Mouse (Mus musculus) liver, postnatal 0 days (tissue): ENCODE measurements at regions not wholly inside any gene's neighbourhood (a gene's known extent, or its start where the extent isn't known, plus 50 kb on each side); places are given as distances from the start of the nearest gene placed in this dataset.

Experiments used
- ATAC-seq: fragments of 200-750 bp; cut with Nextera tagmentation; 2 replicates; pipeline ENCODE4 v1.8.0; 2017; ENCODE audit warnings: mild to moderate bottlenecking, moderate library complexity
- DNase-seq: peaks from one replicate; pipeline ENCODE4 v3.0.0-alpha.2; 2016
- H3K27ac ChIP-seq: fragments of 300-500 bp; sonication (generic); 2 replicates; pipeline ENCODE4 v1.5.1; 2014; ENCODE audit warnings: antibody characterized with exemption, moderate library complexity, mild to moderate bottlenecking, low read depth
- H3K27me3 ChIP-seq: fragments of 300-500 bp; sonication (generic); 2 replicates; pipeline ENCODE4 v1.6.1; 2014; ENCODE audit warnings: low read length, control low read depth, mixed read lengths; ENCODE audit not compliant: insufficient read depth
- H3K36me3 ChIP-seq: fragments of 300-500 bp; sonication (generic); replicated peaks from 2 replicates; pipeline ENCODE4 v1.6.1; 2014; ENCODE audit warnings: mild to moderate bottlenecking, control low read depth, low read length, moderate library complexity, mixed read lengths; ENCODE audit not compliant: insufficient read depth
- H3K4me1 ChIP-seq: fragments of 300-500 bp; sonication (generic); 2 replicates; pipeline ENCODE4 v1.6.1; 2014; ENCODE audit warnings: antibody characterized with exemption, mild to moderate bottlenecking, control low read depth; ENCODE audit not compliant: insufficient read depth
- H3K4me2 ChIP-seq: fragments of 300-500 bp; sonication (generic); 2 replicates; pipeline ENCODE4 v1.6.1; 2014; ENCODE audit warnings: low read depth, mild to moderate bottlenecking, low read length, moderate library complexity, mixed read lengths
- H3K4me3 ChIP-seq: fragments of 300-500 bp; sonication (generic); 2 replicates; pipeline ENCODE4 v1.5.1; 2014; ENCODE audit warnings: low read depth, low read length
- H3K9ac ChIP-seq: fragments of 300-500 bp; sonication (generic); replicated peaks from 2 replicates; pipeline ENCODE4 v1.6.1; 2014; ENCODE audit warnings: mild to moderate bottlenecking, moderate library complexity
- H3K9me3 ChIP-seq: fragments of 300-500 bp; sonication (generic); 2 replicates; pipeline ENCODE4 v1.6.1; 2016; ENCODE audit warnings: mild to moderate bottlenecking, control low read depth, low read length, mixed read lengths
- CTCF ChIP-seq: sonication (generic); IDR thresholded peaks from 2 replicates; pipeline ENCODE4 v1.5.1; 2016; ENCODE audit warnings: antibody characterized with exemption, low read depth
- EP300 ChIP-seq: IDR thresholded peaks from 2 replicates; pipeline ENCODE4 v1.6.1; 2016; ENCODE audit warnings: antibody characterized with exemption, low read depth, mild to moderate bottlenecking
- WGBS: fragments of 180-500 bp; shearing (Covaris S2); extraction: QIAGEN DNeasy Blood & Tissue Kit; methylation state at CpG from one replicate; pipeline ENCODE4 v1.1.7; 2014; ENCODE audit not compliant: insufficient replicate concordance; 5-methylcytosine and 5-hydroxymethylcytosine counted together

DNA sequence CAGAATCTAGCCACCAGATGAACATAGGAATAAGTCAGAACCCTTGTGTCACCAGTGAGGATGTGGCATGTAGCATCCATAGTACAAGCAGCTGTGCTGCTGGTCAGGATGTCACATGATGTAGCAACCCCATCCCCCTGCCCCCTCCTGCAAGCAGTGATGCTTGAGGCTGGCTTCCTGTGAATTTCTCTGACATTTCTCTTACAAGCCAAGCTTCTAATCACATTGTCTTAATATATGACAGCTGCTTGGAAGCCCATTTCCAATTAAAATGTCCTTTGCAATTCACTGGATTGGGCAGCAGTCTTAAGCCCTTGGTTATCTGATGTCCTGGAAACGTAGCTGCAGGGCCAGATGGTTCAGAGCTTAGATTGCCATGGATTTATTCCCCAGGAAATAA lies 114.8 kb downstream of the Diras2 start:
- Histone ChIP-seq H3K27ac (no peak overlapping the region), H3K4me3 (no peak overlapping the region), H3K9me3 (no peaks in the 10 kb centered on the region), H3K36me3 (no peaks in the 10 kb centered on the region), H3K4me1 (no peaks in the 10 kb centered on the region), H3K4me2 (no peak overlapping the region), H3K27me3 (no peaks in the 10 kb centered on the region), H3K9ac (no peak overlapping the region)
- WGBS, result 46% methylated on average over 1 of the region's 1 CpGs
- TF ChIP-seq CTCF, result no peak
- no peak for TF ChIP-seq EP300
- DNase-seq (no peak), ATAC-seq (no peak)

DNA sequence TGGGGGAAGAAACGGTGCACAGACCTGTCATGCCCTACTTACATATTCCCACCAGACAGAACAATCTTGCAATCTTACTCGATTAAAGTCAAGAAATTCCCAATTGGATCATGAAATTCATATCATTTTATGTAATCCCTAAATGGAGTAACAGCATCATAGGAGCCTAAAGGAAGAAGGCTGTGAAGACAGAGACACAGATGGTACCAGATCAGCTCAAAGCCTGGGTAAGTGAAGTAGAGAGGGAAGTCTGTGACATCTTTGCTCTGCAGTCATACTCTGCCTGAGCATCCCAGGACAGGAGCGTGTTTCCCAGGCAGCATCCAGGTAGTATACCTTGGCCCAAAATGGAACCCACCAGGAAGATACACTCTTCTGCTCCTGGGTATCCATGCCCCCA lies 108.6 kb downstream of the Diras2 start:
- H3K27ac ChIP-seq, result no peak overlapping the region
- H3K4me1 ChIP-seq, result no peaks in the 10 kb centered on the region
- no peak overlapping the region for H3K4me2 ChIP-seq
- H3K4me3 ChIP-seq, result no peak overlapping the region
- no peak for DNase-seq
- no peaks in the 10 kb centered on the region for H3K9me3 ChIP-seq
- TF ChIP-seq EP300 (no peak), CTCF (no peak)
- ATAC-seq, result no peak
- H3K36me3 ChIP-seq, result no peaks in the 10 kb centered on the region
- WGBS, result 63% methylated on average over 3 of the region's 3 CpGs
- no peaks in the 10 kb centered on the region for H3K27me3 ChIP-seq
- no peak overlapping the region for H3K9ac ChIP-seq

DNA sequence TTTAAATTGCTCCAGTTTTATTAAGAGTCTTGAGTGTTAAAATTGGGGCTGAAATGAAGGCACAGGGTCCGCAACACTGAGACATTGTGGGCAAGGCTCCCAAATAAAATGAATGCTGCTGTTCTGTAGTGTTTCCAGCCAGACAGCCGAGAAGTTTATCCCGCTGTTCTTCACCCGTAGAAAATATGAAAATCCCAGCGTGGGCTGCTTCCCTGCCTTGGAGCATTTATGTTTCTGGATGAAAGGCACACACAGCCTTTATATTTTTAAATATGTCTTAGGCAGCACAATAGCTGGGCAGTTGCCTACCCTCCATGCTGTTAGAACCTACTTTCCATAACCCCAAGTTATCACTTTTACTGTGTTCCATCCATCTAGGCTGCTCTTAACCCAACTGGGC lies 102.6 kb downstream of the Diras2 start:
- H3K9me3 ChIP-seq, result no peaks in the 10 kb centered on the region
- no peak overlapping the region for H3K4me2 ChIP-seq
- no peak overlapping the region for H3K4me3 ChIP-seq
- no peak overlapping the region for H3K9ac ChIP-seq
- no peaks in the 10 kb centered on the region for H3K27me3 ChIP-seq
- H3K27ac ChIP-seq, result no peak overlapping the region
- no peak for ATAC-seq
- DNase-seq, result no peak
- no peaks in the 10 kb centered on the region for H3K36me3 ChIP-seq
- no peak for TF ChIP-seq CTCF
- TF ChIP-seq EP300, result no peak
- 80% methylated on average over 5 of the region's 5 CpGs for WGBS
- H3K4me1 ChIP-seq, result no peaks in the 10 kb centered on the region

DNA sequence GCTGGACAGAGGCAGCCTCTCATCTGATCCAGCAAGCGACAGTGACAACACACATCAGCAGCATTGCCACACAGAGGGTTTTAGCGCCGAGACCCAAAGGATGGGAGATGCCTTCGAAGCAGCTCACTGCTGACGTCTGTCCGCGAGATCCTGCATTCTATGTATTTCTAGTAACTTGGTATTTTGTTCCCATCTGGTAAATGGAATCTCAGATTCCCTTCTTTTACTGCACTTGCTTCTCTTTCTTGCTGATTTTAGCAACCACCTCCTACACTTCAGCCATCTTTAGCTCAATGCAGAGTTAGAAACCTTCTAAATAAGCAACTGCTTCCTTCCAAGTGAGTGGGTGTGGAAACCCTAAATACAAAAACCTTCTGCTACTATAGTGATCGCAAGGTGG lies 94.3 kb downstream of the Diras2 start:
- 81% methylated on average over 8 of the region's 8 CpGs for WGBS
- H3K4me1 ChIP-seq, result no peaks in the 10 kb centered on the region
- no peak for DNase-seq

DNA sequence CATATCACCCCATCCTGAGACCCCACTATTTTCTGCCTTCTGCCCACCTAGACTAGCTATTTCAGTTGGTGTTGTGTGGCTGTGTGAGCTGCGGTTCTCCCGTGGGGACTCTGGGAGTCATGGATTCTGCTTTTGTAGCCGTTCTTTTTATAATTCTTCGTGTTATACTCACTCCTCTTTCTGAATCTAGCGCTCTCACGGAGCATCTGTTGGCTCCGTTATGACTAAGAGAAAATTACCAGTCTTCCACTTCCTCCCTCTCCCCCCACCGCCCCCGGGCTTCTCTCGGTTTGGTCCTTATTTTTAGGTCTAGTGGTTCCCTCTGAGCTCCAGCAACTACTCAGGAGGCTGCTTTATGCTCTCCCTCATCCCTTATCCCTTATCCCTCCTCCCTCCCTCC lies 85.6 kb downstream of the Diras2 start:
- Histone ChIP-seq H3K9me3 (no peaks in the 10 kb centered on the region), H3K27ac (no peak overlapping the region), H3K27me3 (no peaks in the 10 kb centered on the region), H3K4me2 (no peak overlapping the region), H3K36me3 (no peaks in the 10 kb centered on the region), H3K9ac (no peak overlapping the region), H3K4me3 (no peak overlapping the region), H3K4me1 (no peaks in the 10 kb centered on the region)
- no peak for ATAC-seq
- TF ChIP-seq CTCF, result no peak
- no peak for TF ChIP-seq EP300
- 49% methylated on average over 10 of the region's 10 CpGs for WGBS
- DNase-seq, result no peak

More for the DNA sequence above, 94.3 kb downstream of the Diras2 start:
- Histone ChIP-seq H3K27ac (no peak overlapping the region), H3K36me3 (no peaks in the 10 kb centered on the region), H3K9me3 (no peaks in the 10 kb centered on the region), H3K9ac (no peak overlapping the region), H3K4me2 (no peak overlapping the region), H3K4me3 (no peak overlapping the region), H3K27me3 (no peaks in the 10 kb centered on the region)
- TF ChIP-seq EP300, result no peak
- no peak for TF ChIP-seq CTCF
- ATAC-seq, result no peak

DNA sequence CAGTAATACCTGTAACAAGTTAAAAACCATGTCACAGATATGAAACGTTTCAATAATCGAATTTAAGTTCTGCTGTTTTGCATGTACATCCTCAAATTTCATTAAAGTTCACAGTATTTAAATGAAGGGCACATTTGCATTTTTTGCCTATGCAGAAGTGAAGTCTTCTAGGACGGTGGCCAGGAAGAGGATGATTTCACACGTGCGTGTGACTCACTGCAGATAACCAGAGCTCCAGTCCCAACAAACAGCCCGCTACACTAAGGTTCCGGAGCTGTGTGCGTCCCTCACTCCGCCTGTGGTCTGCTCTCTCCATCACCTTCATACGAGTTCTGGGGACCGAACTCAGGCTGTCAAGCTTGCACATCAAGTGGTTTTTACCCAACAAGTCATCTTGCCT lies 82.2 kb downstream of the Diras2 start:
- no peaks in the 10 kb centered on the region for H3K9me3 ChIP-seq
- no peak for TF ChIP-seq CTCF
- no peak for TF ChIP-seq EP300
- no peak for ATAC-seq
- no peak overlapping the region for H3K4me2 ChIP-seq
- no peaks in the 10 kb centered on the region for H3K27me3 ChIP-seq
- DNase-seq, result no peak
- no peaks in the 10 kb centered on the region for H3K4me1 ChIP-seq
- H3K9ac ChIP-seq, result no peak overlapping the region
- no peak overlapping the region for H3K27ac ChIP-seq
- H3K36me3 ChIP-seq, result no peaks in the 10 kb centered on the region
- H3K4me3 ChIP-seq, result no peak overlapping the region
- WGBS, result 67% methylated on average over 11 of the region's 11 CpGs

DNA sequence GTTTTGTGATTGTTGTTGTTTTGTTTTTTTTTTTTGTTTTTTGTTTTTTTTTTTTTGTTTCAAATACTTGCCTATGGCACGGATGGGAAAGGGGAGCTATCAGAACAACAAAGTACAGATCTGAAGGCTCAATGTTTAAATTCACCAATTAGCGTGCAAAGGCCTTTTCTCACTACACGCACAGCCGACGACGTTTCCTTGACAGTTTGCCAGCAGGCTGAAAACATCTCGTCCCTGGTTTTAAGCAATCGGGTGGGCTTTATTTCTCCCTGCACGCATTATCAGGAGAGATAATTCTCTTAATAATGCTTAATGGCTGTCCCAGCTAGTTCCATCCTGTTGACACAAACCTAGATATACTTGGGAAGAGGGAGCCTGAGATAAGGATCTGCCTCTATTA lies 79.6 kb downstream of the Diras2 start:
- no peak overlapping the region for H3K9ac ChIP-seq
- TF ChIP-seq EP300 (no peak), CTCF (no peak)
- H3K9me3 ChIP-seq, result no peaks in the 10 kb centered on the region
- H3K4me3 ChIP-seq, result no peak overlapping the region
- DNase-seq, result no peak
- no peak for ATAC-seq
- no peaks in the 10 kb centered on the region for H3K27me3 ChIP-seq
- no peaks in the 10 kb centered on the region for H3K36me3 ChIP-seq
- no peaks in the 10 kb centered on the region for H3K4me1 ChIP-seq
- H3K27ac ChIP-seq, result no peak overlapping the region
- 78% methylated on average over 9 of the region's 9 CpGs for WGBS
- no peak overlapping the region for H3K4me2 ChIP-seq
